In the genomic region with DNA sequence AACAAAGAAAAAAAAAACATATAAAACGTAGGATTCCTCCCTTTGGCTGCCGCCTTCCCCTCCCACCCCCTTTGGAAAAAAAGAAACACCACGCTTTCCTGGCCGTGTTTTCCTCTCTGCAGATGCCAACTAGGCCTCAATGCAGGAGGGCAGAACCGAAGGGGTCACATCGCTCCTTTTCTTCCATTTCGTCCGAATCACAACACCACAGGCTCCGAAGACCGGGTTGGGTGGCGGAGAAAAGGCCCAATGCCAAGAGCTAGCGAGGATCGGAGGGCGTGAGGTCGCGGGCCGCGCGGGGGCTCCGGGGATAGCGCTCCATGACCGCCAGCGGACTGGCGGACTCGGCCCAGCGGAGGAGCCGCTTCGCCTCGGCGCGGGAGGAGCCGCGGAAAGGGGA, we compare ENCODE assay signal across 1 mouse cellular context.
A peak's percentile ranks its signal among the peaks of the same experiment; 100 is the strongest.
TF ChIP-seq lines count a peak whose summit lies in the region.

No protein-coding gene starts in this region.

TF ChIP-seq in MEL, 35 proteins besides CTCF, POLR2A, EP300 and RAD21:
- TF ChIP-seq UBTF (IDR thresholded peaks at IDR 0.05; ENCODE audit: borderline replicate concordance, insufficient read depth, low read depth, low read length) (peak; percentile 49; the same call in 1 of the 2 replicates), HCFC1 (IDR thresholded peaks at IDR 0.05; ENCODE audit: low read depth, low read length) (0 out of 2 replicates have a peak, but pooled peaks have one; percentile 36), USF2 (IDR thresholded peaks at IDR 0.05; ENCODE audit: borderline replicate concordance in 1 of 2, insufficient read depth in 1 of 2, low read depth in 1 of 2, low read length in 2 of 2) (no peak), MXI1 (IDR thresholded peaks at IDR 0.05; ENCODE audit: low read depth, low read length) (peak; percentile 41; the same call in 1 of the 2 replicates), TAL1 (IDR thresholded peaks at IDR 0.05; ENCODE audit: low read length) (no peak), MYC (IDR thresholded peaks at IDR 0.05; ENCODE audit: low read depth, low read length) (peak; percentile 50; the same call in 1 of the 2 replicates), POLR2AphosphoS2 (IDR thresholded peaks at IDR 0.05; ENCODE audit: low read length) (no peak), ZNF384 (IDR thresholded peaks at IDR 0.05; ENCODE audit: low read depth, low read length) (peak; percentile 57), SIN3A (IDR thresholded peaks at IDR 0.05; ENCODE audit: low read length) (peak; percentile 66)
